Mouse (Mus musculus) gastrocnemius, postnatal 4 days (tissue): ENCODE data around the gene Setd7. TPM values are rescaled to one million over a fixed set of nuclear protein-coding genes. Genes with fewer than 3 reads are reported as not detected.
A peak's percentile ranks its signal among the peaks of the same experiment; 100 is the strongest.
"Not testable (repeated sequence)": the region's sequence is repeated elsewhere in the genome, so short reads cannot be mapped to it uniquely, and the experiment has no call there.

Experiments
- DNase-seq, 2 experiments: peaks; one replicate each; pipeline ENCODE4 v3.0.0; 2021 to 2022; ENCODE audit warnings: low spot score in 2 of 2, mixed read lengths in 2 of 2
- long read RNA-seq, 2 experiments: library from polyadenylated mRNA; stranded (forward); transcript quantifications; one replicate each; pipeline ENCODE4 v2.0.0; 2021
- total RNA-seq, 2 experiments: library from RNA; stranded (reverse); gene quantifications; 2 replicates each; pipeline ENCODE4 v1.2.3; 2021

The Setd7 gene
- total RNA-seq: 10 to 100 TPM; 74.5 to 82.5 TPM
- long read RNA-seq, experiment 1, partial matches to known transcripts: 0 of 21 reads
- long read RNA-seq, experiment 1, other reads (novel, unspliced or antisense): 21 of 21 reads
- long read RNA-seq, experiment 2, full-length matches to known transcripts: 6 of 29 reads
- long read RNA-seq, experiment 2, partial matches to known transcripts: 0 of 29 reads
- long read RNA-seq, experiment 2, other reads (novel, unspliced or antisense): 23 of 29 reads

DNA sequence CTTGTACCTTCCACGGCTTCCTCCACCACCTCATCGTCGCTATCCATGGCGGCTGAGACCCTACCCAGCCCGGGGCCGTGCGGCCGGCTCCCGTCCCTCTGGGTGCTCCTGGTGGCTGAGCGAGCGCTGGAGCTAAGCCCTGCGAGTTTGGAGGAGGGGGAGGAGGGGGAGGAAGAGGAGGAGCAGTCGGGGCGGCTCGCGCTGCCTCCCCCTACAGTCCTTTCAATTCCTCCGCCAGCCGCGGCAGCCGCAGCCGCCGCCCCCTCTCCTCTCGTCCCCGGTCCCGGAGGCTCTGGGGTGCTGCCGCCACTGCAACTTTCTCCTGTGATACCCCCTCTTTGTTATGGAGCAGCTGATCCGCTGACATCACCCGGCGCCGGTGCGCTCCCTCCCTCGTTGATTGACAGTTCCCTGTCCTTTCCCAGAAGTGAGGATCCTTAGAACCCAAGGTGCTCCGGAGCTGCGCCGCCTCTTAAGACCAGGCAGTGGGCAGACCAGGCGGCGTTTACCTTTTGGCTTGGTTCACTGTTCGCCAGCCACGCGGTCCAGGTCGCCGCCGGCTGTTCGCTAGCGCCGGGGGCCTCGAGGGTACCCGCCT, at the start of gene Setd7:
Gene Setd7, minus strand, starts transcription at position 369 of the 598 bp plus-strand sequence.
- DNase-seq: peak; percentile 63 to 76

DNA sequence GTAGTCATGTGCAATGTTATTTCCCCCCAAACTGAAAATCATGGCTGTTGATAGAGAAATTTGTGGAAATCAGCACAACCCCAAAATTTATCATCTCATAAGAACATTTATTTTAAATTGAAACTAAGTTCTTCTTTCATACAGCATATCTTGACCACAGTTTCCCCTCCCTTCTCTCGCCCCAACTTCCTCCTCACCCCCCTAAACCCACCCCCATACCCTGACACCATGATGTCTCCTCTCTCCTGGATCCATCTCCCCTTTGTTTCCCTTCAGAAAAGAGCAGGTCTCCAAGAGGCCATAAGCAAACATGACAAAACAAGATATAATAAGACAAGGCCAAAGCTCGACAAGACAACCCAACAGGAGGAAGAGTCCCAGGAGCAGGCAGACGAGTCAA, 43.8 kb upstream of the Setd7 start:
- DNase-seq: no peak

DNA sequence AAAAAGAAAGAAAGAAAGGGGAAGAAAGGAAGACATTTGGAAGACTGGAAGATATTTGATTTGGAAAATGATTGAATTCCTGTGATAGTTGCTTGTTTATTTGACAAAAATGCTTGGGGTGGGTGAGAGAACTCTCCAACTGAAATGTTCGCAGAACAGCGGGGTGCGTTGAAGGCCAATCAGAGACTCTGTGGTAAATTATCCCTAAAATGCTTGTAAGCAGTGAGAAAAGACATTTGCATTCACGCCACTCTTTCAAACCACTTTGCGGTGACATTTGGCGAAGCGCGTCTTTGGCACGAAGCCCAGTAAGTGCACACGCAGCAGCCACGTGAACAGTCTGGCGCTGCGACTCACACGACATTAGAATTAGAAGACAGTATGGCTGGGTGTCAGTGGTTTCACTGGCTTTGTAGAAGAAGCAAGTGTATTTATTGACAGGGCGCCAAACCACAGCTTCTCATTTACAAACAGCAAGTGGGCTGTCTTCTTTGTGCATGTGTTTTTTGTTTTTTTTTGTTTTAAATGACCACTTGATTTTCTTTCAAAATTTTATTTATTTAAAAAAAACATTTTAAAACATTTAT, 43.1 kb upstream of the Setd7 start:
- DNase-seq: no peak

DNA sequence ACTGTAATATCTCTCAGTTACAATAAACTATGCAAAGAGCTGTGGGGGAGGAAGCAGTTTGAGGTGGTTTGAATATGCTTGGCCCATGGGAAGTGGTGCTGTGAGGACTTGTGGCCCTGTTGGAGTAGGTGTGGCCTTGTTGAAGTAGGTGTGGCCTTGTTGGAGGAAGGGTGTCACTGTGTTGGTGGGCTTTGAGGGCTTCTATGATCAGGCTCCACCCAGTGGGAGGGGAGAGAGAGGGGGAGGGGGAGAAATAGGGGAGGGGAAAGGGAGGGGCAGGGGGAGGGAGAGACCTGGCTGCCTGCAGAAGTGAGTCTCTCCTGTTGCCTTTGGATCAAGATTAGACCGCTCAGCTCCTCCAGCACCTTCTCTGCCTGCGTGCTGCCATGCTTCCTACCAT, 40.8 kb upstream of the Setd7 start:
- no peak for DNase-seq

DNA sequence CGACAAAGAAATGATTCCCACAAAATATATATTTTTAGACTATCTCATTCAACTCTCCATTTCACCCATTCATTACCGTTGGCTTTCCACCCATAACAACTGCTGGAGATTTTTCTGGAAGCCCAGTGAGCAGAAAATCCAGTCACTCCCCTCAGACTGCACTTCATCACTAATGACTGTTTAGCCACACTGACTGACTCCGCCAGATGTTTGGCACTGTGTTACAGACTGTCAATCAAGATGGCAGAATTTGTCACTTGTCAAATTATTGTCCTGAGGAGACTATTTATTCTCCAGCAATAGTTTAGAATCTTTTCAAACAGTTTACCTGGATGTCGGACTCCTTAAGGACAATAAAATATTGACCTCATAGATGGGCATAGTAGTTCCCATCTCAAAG, 40.0 kb upstream of the Setd7 start:
- DNase-seq: no peak

DNA sequence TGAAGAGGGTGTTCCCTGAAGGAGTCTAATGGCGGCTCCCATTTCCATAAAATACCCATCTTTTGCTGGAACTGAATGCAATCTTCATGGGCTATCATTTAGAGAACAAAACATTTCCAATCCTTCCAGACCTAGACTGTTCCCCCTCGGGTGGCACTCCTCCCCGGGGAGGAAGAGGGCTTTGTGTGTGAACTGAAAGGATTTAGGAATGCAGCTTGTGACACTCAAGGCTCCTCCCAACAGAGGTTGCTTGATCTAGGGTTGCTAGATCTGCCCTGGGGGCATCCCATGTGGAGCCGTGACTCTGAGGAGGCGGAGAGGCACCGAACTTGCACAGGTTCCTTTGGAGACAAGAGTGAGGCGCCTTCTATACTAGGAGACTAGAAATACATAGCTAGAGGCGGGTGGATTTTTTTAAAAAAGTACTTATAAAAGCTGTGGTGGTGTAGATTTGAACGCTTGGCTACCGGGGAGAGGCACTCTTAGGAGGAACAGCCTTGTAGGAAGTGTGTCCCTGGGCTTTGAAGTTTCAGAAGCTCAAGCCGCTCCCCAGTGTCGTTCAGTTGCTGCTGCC, 38.5 kb upstream of the Setd7 start:
- DNase-seq: no peak

DNA sequence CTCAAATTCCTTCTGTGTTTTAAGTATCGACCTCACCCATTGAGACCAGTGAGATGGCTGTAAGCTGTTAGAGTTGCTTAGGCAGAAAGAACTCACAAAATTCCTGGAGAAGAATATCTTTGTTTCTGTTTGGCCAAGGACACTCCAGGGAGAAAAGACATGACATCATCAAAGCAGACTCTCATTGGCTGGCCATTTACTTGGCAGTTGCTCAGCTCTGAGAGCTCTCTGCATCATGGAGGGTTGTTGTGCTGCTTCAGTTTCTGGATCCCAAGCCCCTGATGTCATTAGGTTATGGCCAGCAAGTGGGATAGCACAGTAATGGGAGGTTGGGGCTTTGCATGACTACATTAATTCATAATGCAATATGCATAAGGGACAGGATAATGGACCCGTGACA, 35.9 kb upstream of the Setd7 start:
- DNase-seq: peak in 1 of 2 experiments; percentile 51

DNA sequence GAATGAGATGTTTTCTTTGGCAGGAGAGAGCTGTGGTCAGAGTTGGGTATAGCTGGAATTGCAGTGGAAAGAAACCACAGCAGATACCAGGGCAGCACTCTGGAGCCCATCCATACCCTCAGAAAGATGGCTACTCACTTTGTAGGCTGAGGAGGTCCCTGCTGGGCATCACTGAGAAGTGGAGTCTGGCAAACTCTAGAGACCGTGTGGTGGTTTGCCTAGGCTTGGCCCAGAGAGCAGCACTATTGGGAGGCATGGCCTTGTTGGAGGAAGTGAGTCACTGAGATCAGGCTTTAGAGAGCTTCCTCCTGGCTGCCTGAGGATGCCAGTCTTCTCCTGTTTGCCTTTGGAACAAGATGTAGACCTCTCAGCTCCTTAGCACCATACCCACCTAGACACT, 32.8 kb upstream of the Setd7 start:
- DNase-seq: no peak

DNA sequence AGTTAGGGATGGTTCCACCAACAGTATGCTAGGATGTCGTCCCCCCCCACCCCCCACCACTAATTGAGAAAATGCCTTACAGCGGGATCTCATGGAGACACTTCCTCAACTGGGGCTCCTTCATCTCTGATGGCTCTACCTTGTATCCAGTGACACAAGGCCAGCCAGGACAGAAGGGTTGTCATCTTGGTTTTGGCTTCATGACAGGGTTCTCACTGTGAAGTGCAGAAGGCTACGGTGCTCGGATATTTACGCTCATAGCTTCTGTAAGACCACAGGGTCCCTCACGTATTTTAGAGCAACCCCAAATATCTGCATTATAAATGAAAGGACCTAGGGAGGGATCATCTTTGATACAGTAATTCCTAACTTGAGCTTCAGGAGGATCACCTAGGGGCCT, 30.9 kb upstream of the Setd7 start:
- DNase-seq: no peak

DNA sequence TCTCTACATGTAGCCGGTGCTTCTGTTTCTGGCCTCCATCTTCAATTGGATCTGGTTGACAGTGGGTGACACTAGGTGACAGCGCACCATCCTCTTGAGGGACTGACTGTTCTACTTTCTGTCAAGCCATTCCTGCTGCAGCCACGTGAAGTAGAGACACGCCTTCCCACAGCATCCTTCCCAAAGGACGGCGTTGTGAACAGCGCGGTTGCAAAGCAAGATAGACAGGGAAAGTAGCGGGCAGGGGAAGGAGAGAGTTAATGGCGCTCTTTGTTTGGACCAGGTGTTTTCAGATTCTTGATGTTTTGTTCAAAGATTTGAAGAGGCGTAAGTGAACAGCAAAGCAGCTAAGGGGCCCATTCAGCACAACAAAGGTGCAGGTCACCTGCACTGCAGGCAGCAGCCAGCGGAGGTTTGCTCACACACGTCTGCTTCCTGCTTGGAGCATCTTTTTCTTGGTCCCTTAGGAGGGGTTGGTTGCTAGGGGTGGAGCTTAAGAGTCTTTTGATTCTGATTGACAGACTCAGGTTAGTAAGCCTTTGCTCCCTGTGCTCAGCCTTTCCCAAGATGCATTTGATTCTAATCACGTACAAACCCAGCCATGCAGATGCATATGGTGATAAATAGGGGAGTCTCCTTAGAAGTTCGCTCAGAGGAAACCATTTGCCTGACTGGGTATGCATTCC, 29.7 kb upstream of the Setd7 start:
- no peak for DNase-seq

DNA sequence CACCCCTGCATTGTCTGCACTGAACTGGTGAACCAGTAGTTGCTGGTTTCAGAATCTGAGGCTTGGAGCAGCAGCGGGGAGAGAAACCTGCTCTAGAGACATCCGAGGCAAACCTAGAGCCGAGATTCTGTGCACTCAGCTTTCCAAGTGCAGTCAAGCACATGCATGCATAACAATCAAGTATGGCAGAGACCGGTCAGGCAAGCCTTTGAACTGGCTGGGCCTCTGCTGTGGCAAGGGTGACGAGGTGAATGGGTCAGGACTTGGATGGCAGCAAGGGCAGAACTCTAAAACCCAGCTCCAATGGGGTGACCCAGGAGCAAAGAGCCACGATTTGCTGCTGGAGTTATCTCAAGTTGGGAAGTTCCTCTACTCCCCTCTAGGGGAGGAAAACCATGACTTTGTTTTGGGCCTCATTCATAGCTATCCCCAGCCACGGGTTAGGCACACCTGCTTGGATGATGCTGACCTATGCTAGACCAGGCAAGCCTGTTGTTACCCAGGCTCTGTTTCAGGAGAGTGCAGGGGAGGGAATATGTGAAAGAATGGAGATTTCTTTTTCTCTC, 27.1 kb upstream of the Setd7 start:
- no peak for DNase-seq

DNA sequence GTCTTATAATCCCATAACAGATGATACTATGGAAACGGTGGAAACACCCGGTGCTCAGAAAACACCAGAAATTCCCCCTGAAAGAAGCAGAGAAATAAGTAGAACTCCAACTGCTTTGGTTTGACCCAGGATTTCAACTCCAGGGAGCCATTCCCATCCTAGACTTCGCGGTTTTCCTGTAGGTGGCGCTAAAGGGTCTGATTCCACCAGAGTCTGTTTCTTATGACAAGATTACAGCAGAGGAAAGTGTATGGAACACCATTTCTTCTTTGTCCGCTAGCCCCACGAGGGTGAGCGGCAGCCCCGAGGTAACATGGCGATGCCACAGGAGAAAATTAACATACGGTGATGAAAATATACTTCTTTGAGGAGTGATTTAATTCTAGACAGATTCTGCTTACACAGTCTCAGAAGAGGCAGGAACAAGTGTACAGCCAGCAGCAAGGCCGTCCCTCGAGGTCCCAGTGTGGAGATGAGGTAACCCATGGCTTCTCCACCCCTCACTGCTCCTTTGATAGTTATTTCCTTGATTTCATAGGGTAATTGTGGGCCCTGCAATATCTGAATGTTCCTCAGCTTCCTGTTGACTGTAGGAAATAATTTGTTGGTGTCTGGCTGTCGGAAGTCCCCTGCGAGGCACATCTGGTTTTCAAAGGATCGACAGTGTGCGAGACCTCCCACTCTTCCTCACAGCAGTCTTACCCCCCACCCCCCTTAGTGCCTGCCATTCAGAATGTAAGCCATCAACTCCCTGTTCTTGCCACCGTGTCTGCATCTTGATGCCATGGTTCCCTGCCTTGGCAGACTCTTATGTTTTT, 23.1 kb upstream of the Setd7 start:
- peak; percentile 44 to 82 for DNase-seq

DNA sequence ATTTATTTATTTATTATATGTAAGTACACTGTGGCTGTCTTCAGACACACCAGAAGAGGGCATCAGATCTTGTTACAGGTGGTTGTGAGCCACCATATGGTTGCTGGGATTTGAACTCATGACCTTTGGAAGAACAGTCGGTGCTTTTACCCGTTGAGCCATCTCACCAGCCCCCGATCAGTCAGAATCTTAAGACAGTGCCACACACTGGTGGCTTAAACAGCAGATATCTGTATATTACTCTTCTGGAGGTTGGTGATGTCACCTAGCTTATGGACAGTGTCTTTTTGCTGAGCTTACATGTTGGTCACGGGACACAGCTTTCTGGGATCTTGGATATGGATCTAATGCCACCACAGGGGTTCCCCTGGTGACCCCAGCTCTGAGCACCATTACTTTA, 18.6 kb upstream of the Setd7 start:
- DNase-seq: not testable (repeated sequence)

DNA sequence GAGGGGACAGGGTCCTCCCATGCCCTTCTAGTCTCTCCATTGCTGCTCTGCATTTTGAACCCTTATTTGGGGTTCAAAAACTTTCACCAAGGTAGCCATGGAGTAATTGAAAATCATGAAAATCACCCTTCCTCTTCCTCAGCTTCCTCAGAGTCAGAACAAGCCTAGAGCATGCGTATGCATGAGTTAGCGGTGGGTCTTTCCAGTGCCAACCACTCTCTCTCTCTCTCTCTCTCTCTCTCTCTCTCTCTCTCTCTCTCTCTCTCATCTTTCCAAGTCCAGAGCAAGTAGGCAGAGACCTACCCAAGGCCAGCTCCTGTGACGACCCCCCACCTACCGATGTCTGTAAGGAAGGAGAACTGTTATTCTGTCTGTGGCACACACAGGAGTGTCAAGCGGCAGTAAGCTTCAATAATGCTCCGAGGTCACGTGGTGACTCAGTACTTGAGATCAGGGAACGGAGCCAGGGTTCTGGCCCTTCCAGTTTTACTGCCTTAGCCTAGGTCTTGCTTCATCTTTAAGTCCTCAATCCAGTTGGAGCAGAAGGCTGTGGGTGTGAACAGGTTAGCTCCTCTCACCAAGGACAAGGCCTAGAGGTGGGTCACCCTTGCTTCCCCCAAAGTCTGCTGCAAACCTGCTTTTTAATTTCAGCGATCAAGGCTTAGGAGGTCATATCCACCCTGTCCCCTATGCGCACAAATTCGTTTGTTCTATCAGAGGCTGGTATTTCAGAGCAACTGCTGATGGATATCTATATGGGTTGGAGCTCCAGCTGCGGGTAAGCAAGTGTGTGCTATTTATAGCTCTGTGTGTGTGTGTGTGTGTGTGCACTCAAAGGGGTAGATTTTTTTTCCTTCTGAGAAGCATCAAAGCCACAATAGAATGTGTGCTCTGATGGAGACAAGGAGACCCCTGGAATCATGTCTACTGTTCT, 17.4 kb upstream of the Setd7 start:
- DNase-seq: no peak

DNA sequence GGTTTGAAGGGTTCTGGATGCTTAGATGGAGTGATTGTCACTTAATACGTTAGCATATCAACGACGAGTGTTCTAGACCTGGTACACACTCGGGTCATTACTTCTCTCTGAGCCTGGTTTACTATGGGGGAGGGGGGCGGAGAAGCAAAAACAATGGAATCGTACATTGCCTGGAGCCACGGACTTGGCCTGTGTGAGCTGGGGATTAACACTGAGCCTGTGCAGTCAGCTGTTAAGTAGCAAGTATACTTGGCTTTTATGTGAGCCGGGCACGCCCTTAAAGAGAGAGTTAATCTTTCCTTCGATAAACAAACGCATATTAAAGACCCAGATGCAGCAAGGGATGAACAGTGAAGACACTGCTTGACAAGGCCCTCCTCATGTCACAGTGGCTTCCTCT, 16.7 kb upstream of the Setd7 start:
- no peak for DNase-seq

DNA sequence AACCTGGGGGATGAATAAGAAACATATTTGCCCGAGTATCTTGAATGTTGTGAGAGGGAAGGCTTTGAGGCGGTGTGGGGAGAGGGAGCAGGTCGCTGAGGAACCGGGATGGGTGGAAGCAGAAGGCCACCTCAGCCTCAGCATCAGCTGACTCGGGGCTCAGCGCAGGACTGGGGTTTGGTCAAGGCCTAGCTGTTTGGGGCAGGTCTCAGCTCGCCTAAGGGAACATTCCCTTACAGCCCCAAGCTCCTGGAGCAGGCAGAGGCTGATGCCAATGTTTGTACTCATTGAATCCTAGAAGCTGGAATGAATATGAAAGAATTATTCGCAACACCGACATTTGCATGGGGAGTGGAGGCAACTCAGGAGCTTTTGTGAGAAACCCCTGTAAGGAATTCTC, 13.2 kb upstream of the Setd7 start:
- DNase-seq: no peak

DNA sequence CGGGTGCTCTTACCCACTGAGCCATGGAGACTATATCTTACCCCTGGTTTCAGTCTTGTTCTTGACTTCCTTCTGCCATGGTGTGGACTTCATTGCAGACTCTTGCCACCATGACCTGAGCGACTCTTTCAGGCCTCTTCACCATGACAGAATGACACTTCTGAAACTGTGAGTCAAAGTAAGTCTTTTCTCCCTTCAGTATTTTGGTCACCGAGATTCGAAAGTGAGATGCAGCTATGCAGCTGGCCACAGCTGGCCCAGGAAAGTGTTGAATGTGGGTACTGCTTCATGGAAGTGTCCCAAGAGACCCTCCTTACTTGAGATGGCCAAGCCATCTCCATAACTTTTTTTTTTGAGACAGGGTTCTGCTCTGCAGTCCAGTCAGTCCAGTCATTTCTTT, 9.5 kb upstream of the Setd7 start:
- DNase-seq: no peak

DNA sequence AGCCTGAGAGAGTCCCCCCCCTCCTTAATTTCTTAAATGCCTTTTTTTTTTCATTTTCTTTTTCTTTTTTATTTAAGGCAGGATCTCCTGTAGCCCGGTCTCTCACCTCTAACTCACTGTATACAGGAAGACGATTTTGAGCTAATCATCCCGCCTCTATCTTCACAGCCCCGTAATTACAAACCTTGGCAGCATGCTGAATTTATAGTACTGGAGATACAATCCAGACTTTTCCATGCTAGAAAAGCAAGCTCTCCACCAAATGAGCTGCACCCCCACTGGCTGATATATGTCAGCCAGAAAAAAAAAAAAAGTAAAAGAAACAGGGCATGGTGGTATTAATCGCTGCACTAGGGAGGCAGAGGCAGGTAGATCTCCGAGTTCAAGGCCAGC, 1.3 kb upstream of the Setd7 start:
- no peak for DNase-seq

DNA sequence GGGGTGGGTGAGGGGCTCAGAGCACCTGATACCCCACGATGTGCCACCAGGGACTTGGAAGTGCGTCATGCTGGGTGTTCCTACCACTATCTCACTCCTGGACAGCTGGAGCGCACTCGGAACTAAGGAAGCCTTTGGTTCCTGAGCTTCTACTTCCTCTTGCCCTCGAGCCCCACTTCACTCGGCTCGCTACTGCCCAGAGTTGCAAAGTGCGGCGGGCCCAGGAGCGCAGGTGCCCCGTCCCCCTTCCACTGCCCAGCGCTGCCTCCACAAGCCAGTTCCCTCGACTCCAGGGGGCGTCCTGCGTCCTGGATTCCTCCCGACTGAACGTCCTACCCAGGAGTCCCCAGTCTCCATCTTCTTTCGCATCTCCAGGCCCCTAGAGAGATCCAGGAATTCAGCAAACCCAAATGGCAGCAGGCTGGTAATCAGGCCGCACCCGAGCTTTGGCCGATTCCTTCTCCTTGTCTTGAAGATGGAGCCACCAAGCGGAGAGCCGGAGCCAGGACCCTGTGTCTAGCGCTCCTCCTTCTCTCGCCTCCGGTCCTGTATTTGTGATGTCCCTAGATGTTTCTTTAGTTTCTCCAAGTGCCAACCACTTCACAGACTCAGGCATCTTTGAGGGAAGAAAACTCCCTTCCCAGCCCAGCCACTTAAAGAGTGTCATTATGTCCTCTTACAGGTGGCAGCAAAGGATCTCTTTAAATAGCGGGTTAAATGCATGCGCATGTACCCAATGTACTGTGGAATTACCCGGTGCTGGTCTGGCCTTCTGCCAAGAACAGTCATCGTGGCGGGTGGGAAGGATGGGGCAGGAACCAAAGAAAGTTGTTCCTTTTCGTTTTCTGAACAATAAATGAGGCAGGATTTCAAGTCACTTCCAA, 672 bp upstream of the Setd7 start:
- DNase-seq: peak; percentile 35 to 54
